12 mouse cellular contexts compared by ENCODE assay signal in genomic region chr8:61178594-61179140, GRCm38 (mm10). TPM values are rescaled to one million over a fixed set of nuclear protein-coding genes. Genes with fewer than 3 reads are reported as not detected.
DNase-seq lines count a peak whose midpoint lies in the region; ATAC-seq lines count a peak whose summit lies in the region.
"Had no signal": no experiment of that assay in that cellular context is flagged by ENCODE, and none has a peak within 500 bp of the region (broad histone marks: within the 10 kb centered on the region; RNA-seq: fewer than 3 reads in every experiment).

No protein-coding gene starts in this region.

- H3K4me3 ChIP-seq in hindbrain, embryonic 15.5 days, result no peak overlapping the region
- H3K4me3 ChIP-seq in hindbrain, embryonic 11.5 days (ENCODE audit: low read depth, low read length), result no peak overlapping the region
- no peak overlapping the region for H3K4me3 ChIP-seq in forebrain, embryonic 12.5 days (replicated peaks)
- H3K4me3 ChIP-seq in midbrain, embryonic 13.5 days (replicated peaks), result no peak overlapping the region
- no peak overlapping the region for H3K4me3 ChIP-seq in heart, embryonic 10.5 days
- H3K4me3 ChIP-seq: intestine, embryonic 15.5 days had no signal

- 61% methylated on average over 11 of the region's 11 CpGs for WGBS in hindbrain, embryonic 15.5 days
- 81% methylated on average over 11 of the region's 11 CpGs for WGBS in hindbrain, embryonic 11.5 days
- 24% methylated on average over 11 of the region's 11 CpGs for WGBS in forebrain, embryonic 12.5 days
- 30% methylated on average over 11 of the region's 11 CpGs for WGBS in midbrain, embryonic 13.5 days
- 66% methylated on average over 11 of the region's 11 CpGs for WGBS in heart, embryonic 10.5 days

- H3K27ac ChIP-seq in hindbrain, embryonic 15.5 days (replicated peaks), result no peak overlapping the region; the same call in 1 of the 2 replicates
- H3K27ac ChIP-seq in hindbrain, embryonic 11.5 days (ENCODE audit: low read depth, low read length), result no peak overlapping the region
- H3K27ac ChIP-seq in forebrain, embryonic 12.5 days, result no peak overlapping the region
- no peak overlapping the region for H3K27ac ChIP-seq in midbrain, embryonic 13.5 days
- H3K27ac ChIP-seq in heart, embryonic 10.5 days, result no peak overlapping the region
- H3K27ac ChIP-seq: intestine, embryonic 15.5 days had no signal

- H3K36me3 ChIP-seq in hindbrain, embryonic 15.5 days, result no peaks in the 10 kb centered on the region
- no peaks in the 10 kb centered on the region for H3K36me3 ChIP-seq in hindbrain, embryonic 11.5 days (ENCODE audit: control insufficient read depth, insufficient read depth, low read length)
- no peaks in the 10 kb centered on the region for H3K36me3 ChIP-seq in forebrain, embryonic 12.5 days (replicated peaks)
- no peaks in the 10 kb centered on the region for H3K36me3 ChIP-seq in midbrain, embryonic 13.5 days
- H3K36me3 ChIP-seq in heart, embryonic 10.5 days, result no peaks in the 10 kb centered on the region
- H3K36me3 ChIP-seq: intestine, embryonic 15.5 days had no signal

- H3K4me2 ChIP-seq in hindbrain, embryonic 15.5 days, result no peak overlapping the region
- no peak overlapping the region for H3K4me2 ChIP-seq in hindbrain, embryonic 11.5 days (replicated peaks; ENCODE audit: low read depth, low read length)
- H3K4me2 ChIP-seq in forebrain, embryonic 12.5 days, result peak overlapping the region; percentile 22; the same call in 1 of the 2 replicates
- H3K4me2 ChIP-seq in midbrain, embryonic 13.5 days (replicated peaks), result peak overlapping the region; percentile 20
- H3K4me2 ChIP-seq: intestine, embryonic 15.5 days had no signal

- no peaks in the 10 kb centered on the region for H3K9me3 ChIP-seq in hindbrain, embryonic 15.5 days
- no peaks in the 10 kb centered on the region for H3K9me3 ChIP-seq in hindbrain, embryonic 11.5 days (ENCODE audit: control insufficient read depth, low read length)
- 0 out of 2 replicates have a peak, but pooled peaks cover 2% of the 10 kb centered on the region for H3K9me3 ChIP-seq in forebrain, embryonic 12.5 days
- no peaks in the 10 kb centered on the region for H3K9me3 ChIP-seq in midbrain, embryonic 13.5 days
- no peaks in the 10 kb centered on the region for H3K9me3 ChIP-seq in heart, embryonic 10.5 days
- H3K9me3 ChIP-seq: intestine, embryonic 15.5 days had no signal

- H3K4me1 ChIP-seq in hindbrain, embryonic 15.5 days (replicated peaks), result peaks cover 3% of the 10 kb centered on the region
- no peaks in the 10 kb centered on the region for H3K4me1 ChIP-seq in hindbrain, embryonic 11.5 days (replicated peaks; ENCODE audit: control insufficient read depth, insufficient read depth, low read length)
- H3K4me1 ChIP-seq in forebrain, embryonic 12.5 days, result peaks cover 11% of the 10 kb centered on the region
- peaks cover 16% of the 10 kb centered on the region; the same call in 1 of the 2 replicates for H3K4me1 ChIP-seq in midbrain, embryonic 13.5 days (replicated peaks)
- H3K4me1 ChIP-seq in heart, embryonic 10.5 days, result peaks cover 7% of the 10 kb centered on the region
- H3K4me1 ChIP-seq: intestine, embryonic 15.5 days had no signal

- H3K27me3 ChIP-seq in hindbrain, embryonic 15.5 days, result no peaks in the 10 kb centered on the region
- no peaks in the 10 kb centered on the region for H3K27me3 ChIP-seq in hindbrain, embryonic 11.5 days (ENCODE audit: control insufficient read depth, insufficient read depth, low read length)
- H3K27me3 ChIP-seq in forebrain, embryonic 12.5 days, result 0 out of 2 replicates have a peak, but pooled peaks cover 2% of the 10 kb centered on the region
- H3K27me3 ChIP-seq in midbrain, embryonic 13.5 days, result peaks cover 7% of the 10 kb centered on the region; the same call in 1 of the 2 replicates
- no peaks in the 10 kb centered on the region for H3K27me3 ChIP-seq in heart, embryonic 10.5 days (ENCODE audit: insufficient read depth, poor library complexity, severe bottlenecking)
- H3K27me3 ChIP-seq: intestine, embryonic 15.5 days had no signal

- ATAC-seq in hindbrain, embryonic 15.5 days (ENCODE audit: low FRiP score, low read depth), result peak; percentile 51; the same call in 1 of the 2 replicates
- ATAC-seq in hindbrain, embryonic 11.5 days (ENCODE audit: low FRiP score), result no peak
- peak; percentile 73 for ATAC-seq in forebrain, embryonic 12.5 days (ENCODE audit: low FRiP score)
- peak; percentile 56 for ATAC-seq in midbrain, embryonic 13.5 days
- no peak for ATAC-seq in megakaryocyte progenitor cell, adult 5-6 weeks (replicated peaks; ENCODE audit: poor library complexity)
- ATAC-seq: intestine, embryonic 15.5 days had no signal

- no peak overlapping the region for H3K9ac ChIP-seq in hindbrain, embryonic 15.5 days
- no peak overlapping the region for H3K9ac ChIP-seq in hindbrain, embryonic 11.5 days (ENCODE audit: low read depth, low read length)
- no peak overlapping the region for H3K9ac ChIP-seq in forebrain, embryonic 12.5 days
- H3K9ac ChIP-seq in midbrain, embryonic 13.5 days (replicated peaks), result no peak overlapping the region
- H3K9ac ChIP-seq: intestine, embryonic 15.5 days had no signal

- DNase-seq in hindbrain, embryonic 11.5 days (ENCODE audit: low spot score), result no peak
- DNase-seq in brain, embryonic 18.5 days (ENCODE audit: low read depth, low spot score), result peak; percentile 6
- DNase-seq in thymus, postnatal 14 days, result no peak
- DNase-seq in heart, embryonic 10.5 days (ENCODE audit: low spot score), result no peak
- DNase-seq: cerebellum, postnatal 10 days; spleen, adult 18-20 months; thymus, adult 18-20 months had no signal

RNA-seq across cellular contexts. Expression of gene Sh3rf1, which starts 45.0 kb away (rescaled TPM):
- polyA plus RNA-seq in hindbrain, embryonic 15.5 days (2015; fragmentation: Nextera tagmentation; extraction: Ambion mirVana), result 25.8 and 28.0 TPM in 2 replicates
- polyA plus RNA-seq in hindbrain, embryonic 11.5 days (2014; fragmentation: Nextera tagmentation; extraction: Ambion mirVana), result 24.0 and 25.3 TPM in 2 replicates
- 30.2 and 31.3 TPM in 2 replicates for polyA plus RNA-seq in forebrain, embryonic 12.5 days (2016; fragmentation: Nextera tagmentation; extraction: Ambion mirVana)
- polyA plus RNA-seq in midbrain, embryonic 13.5 days (2015; fragmentation: Nextera tagmentation; extraction: Ambion mirVana), result 29.3 and 29.8 TPM in 2 replicates
- total RNA-seq in megakaryocyte progenitor cell, adult 5-6 weeks (2015), result 3.0 TPM in 2 replicates
- total RNA-seq in megakaryocyte progenitor cell, adult 5-6 weeks (2017), result 2.2 and 3.3 TPM in 2 replicates
- 5.6 and 8.4 TPM in 2 replicates for polyA plus RNA-seq in heart, embryonic 10.5 days (2016; fragmentation: Nextera tagmentation; extraction: Ambion mirVana)

Comparison
In these comparisons a context has a peak if more than half of its experiments do, and no peak if none do; other contexts are left out.
1. ATAC-seq: peak in hindbrain, embryonic 15.5 days (single experiment), forebrain, embryonic 12.5 days (single experiment) and midbrain, embryonic 13.5 days (single experiment); none in hindbrain, embryonic 11.5 days (single experiment) and megakaryocyte progenitor cell, adult 5-6 weeks (single experiment).
2. H3K4me2 ChIP-seq: peak in forebrain, embryonic 12.5 days (single experiment) and midbrain, embryonic 13.5 days (single experiment); none in hindbrain, embryonic 15.5 days (single experiment) and hindbrain, embryonic 11.5 days (single experiment).